Mouse (Mus musculus) hindbrain, embryonic 15.5 days (tissue): ENCODE results near the gene Gpr107. TPM values are rescaled to one million over a fixed set of nuclear protein-coding genes. Genes with fewer than 3 reads are reported as not detected.

Source experiments
- ATAC-seq: fragments of 200-750 bp; cut with Nextera tagmentation; 2 replicates; pipeline ENCODE4 v1.8.0; 2017; ENCODE audit warnings: low read depth, moderate number of reproducible peaks, moderate TSS enrichment; ENCODE audit not compliant: low FRiP score
- H3K27ac ChIP-seq: fragments of 300-500 bp; sonication (generic); replicated peaks from 2 replicates; pipeline ENCODE4 v1.5.1; 2015; ENCODE audit warnings: mild to moderate bottlenecking, inconsistent platforms
- H3K27me3 ChIP-seq: fragments of 300-500 bp; sonication (generic); 2 replicates; pipeline ENCODE4 v1.6.1; 2015; ENCODE audit warnings: control low read depth, inconsistent platforms
- H3K36me3 ChIP-seq: fragments of 300-500 bp; sonication (generic); 2 replicates; pipeline ENCODE4 v1.6.1; 2015; ENCODE audit warnings: control low read depth, inconsistent platforms
- H3K4me1 ChIP-seq: fragments of 300-500 bp; sonication (generic); replicated peaks from 2 replicates; pipeline ENCODE4 v1.6.1; 2015; ENCODE audit warnings: control low read depth, inconsistent platforms
- H3K4me2 ChIP-seq: fragments of 300-500 bp; sonication (generic); 2 replicates; pipeline ENCODE4 v1.6.1; 2015; ENCODE audit warnings: moderate library complexity, mild to moderate bottlenecking, inconsistent platforms
- H3K4me3 ChIP-seq: fragments of 300-500 bp; sonication (generic); 2 replicates; pipeline ENCODE4 v1.5.1; 2015; ENCODE audit warnings: mild to moderate bottlenecking, inconsistent platforms
- H3K9ac ChIP-seq: fragments of 300-500 bp; sonication (generic); 2 replicates; pipeline ENCODE4 v1.6.1; 2015; ENCODE audit warnings: inconsistent platforms
- H3K9me3 ChIP-seq: fragments of 300-500 bp; sonication (generic); 2 replicates; pipeline ENCODE4 v1.6.1; 2016; ENCODE audit warnings: control low read depth, inconsistent platforms
- WGBS: fragments of 180-500 bp; shearing (Covaris S2); methylation state at CpG from one replicate; pipeline ENCODE4 v1.1.7; 2015; 5-methylcytosine and 5-hydroxymethylcytosine counted together
- polyA plus RNA-seq: library from polyadenylated mRNA; unstranded; fragments of >200 nt; fragmentation: Nextera tagmentation; extraction: Ambion mirVana; gene quantifications from 2 replicates; pipeline ENCODE4 v1.2.1, GENCODE M21; 2015

Gpr107 gene
- polyA plus RNA-seq, 1 experiment from 2014 or later = 38.0 TPM

DNA sequence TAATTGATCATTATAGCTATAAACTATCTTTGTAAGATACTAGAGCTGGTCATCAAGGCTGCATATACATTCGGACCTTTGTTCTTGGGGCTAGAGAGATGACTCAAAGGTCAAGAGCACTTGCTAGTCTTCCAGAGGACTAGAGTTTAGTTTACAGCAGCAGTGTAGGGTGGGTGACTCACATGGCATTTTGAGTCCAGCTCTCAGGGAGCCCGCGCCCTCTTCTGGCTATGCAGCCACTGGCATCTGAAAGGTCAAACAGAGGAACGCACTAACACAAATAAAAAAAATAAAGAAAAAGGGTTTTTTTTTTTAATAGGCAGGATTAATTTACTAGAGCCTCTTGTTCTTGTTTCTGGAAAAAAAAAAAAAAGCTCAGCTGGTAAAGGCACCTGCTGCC lies 57.4 kb downstream of the Gpr107 start:
- Histone ChIP-seq H3K9ac (no peak overlapping the region), H3K4me2 (no peak overlapping the region), H3K4me1 (peaks cover 38% of the 10 kb centered on the region), H3K4me3 (no peak overlapping the region), H3K27ac (no peak overlapping the region), H3K27me3 (no peaks in the 10 kb centered on the region), H3K9me3 (no peaks in the 10 kb centered on the region), H3K36me3 (peaks cover 26% of the 10 kb centered on the region; the same call in 1 of the 2 replicates)
- 91% methylated on average over 4 of the region's 4 CpGs for WGBS
- ATAC-seq = no peak

DNA sequence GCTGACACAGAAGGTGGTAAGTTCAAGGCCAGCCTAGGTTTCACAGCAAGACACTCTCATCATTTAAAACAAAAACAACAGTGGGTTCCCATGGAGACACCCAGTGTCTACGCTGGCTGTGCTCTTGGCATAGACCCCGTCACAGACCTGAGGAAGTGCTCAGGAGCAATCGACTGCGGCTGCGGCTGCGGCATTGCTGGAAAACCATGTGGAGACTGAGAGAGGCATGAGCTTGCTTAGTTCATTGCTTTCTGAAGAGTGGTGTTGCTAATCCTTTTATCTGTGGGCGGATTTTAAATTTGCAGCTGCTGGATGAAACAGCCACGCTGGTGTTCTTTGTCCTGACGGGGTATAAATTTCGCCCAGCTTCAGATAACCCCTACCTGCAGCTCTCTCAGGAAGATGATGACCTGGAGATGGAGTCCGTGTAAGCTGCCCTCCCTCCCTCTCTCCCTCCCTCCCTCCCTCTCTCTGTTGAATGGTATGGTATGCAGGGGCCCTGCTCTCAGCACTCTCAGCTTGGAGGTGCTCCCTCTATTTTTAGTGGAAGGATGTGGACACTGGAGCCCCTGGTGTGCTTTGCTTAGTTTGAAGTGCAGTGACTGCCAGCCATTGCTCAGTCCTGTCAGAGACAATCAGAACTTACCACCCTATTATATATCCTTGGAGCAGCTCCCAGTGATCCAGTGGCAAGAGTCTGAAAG lies 58.2 kb downstream of the Gpr107 start:
- ATAC-seq = no peak
- Histone ChIP-seq H3K27me3 (no peaks in the 10 kb centered on the region), H3K9ac (no peak overlapping the region), H3K4me1 (peaks cover 39% of the 10 kb centered on the region), H3K9me3 (no peaks in the 10 kb centered on the region), H3K36me3 (peaks cover 31% of the 10 kb centered on the region), H3K4me3 (no peak overlapping the region), H3K27ac (no peak overlapping the region), H3K4me2 (no peak overlapping the region)
- WGBS = 59% methylated on average over 11 of the region's 11 CpGs

DNA sequence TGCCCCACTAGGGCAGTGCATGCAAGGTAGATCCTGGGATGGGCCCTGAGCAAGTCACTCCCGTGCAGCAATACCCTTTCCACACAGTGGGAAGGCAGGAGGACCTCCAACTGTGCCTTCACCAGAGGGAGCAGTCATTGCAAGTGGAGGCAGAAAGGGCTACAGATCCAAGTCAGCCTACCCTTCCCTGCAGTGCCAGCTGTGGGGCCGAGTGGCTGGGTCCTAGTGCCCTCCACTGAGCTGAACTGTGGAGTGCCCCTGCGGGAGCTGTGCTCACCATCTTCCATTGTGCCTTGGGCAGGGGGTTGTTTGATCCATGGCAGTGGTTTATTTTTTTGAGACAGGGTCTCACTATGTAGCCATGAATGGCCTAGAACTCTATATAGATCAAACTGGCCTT lies 59.1 kb downstream of the Gpr107 start:
- Histone ChIP-seq H3K4me3 (no peak overlapping the region), H3K4me1 (peaks cover 30% of the 10 kb centered on the region), H3K4me2 (no peak overlapping the region), H3K27ac (no peak overlapping the region), H3K36me3 (peaks cover 33% of the 10 kb centered on the region), H3K9me3 (no peaks in the 10 kb centered on the region), H3K9ac (no peak overlapping the region), H3K27me3 (no peaks in the 10 kb centered on the region)
- no peak for ATAC-seq
- WGBS = 60% methylated on average over 3 of the region's 3 CpGs

DNA sequence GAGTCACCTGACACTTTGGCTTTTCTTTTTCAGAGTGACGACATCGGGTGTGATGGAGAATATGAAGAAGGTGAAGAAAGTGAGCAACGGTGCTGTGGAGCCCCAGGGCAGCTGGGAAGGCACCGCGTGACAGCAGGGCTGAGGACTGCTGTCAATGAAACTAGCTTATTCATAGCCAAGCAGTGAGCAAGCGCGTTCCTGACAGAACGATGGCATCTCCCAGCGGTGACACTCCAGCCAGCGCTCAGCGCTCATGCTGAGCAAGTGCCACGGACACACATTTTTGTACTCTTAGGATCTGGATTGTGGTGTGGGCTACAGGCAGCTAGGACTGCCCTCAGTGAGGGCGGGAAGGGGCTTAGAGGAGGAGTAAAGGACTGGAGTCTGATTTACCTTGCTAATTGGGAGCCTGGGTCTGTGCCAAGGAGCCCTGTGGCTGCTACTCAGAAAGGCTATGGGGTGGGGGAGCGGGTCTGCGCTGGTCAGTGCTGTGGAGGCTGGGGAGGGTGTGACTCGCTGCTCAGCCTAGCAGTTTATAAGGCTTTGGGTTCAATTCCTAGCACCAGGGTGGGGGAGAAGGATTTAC lies 62.2 kb downstream of the Gpr107 start:
- peaks cover 27% of the 10 kb centered on the region for H3K36me3 ChIP-seq
- no peak overlapping the region for H3K9ac ChIP-seq
- H3K27ac ChIP-seq = no peak overlapping the region
- no peaks in the 10 kb centered on the region for H3K27me3 ChIP-seq
- ATAC-seq = 0 out of 2 replicates have a peak, but pooled peaks have one; percentile 23
- no peak overlapping the region for H3K4me2 ChIP-seq
- WGBS = 56% methylated on average over 16 of the region's 16 CpGs
- no peak overlapping the region for H3K4me3 ChIP-seq
- no peaks in the 10 kb centered on the region for H3K9me3 ChIP-seq
- H3K4me1 ChIP-seq = peaks cover 15% of the 10 kb centered on the region

DNA sequence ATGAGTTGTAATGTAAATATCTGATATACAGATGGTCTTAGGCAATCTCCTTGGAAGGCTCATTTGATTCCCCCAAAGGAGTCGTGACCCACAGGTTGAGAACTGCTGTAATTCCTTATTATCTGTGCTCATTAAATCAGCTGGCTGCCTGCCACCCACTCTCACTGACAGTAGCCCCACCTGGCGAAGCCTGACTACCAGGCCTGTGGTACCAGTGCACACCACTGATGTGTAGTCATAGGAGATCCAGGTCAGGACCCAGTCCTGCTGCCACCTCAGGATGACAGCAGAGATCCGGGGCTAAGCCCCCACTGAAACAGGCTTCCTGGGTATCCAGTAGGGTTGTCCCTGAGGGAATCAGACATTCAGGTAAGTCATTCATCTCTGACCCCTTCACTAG lies 66.5 kb downstream of the Gpr107 start:
- no peak for ATAC-seq
- Histone ChIP-seq H3K27me3 (no peaks in the 10 kb centered on the region), H3K4me3 (no peak overlapping the region), H3K9ac (no peak overlapping the region), H3K27ac (no peak overlapping the region), H3K4me1 (0 out of 2 replicates have a peak, but pooled peaks cover 8% of the 10 kb centered on the region), H3K36me3 (peaks cover 7% of the 10 kb centered on the region; the same call in 1 of the 2 replicates), H3K9me3 (no peaks in the 10 kb centered on the region), H3K4me2 (no peak overlapping the region)
- WGBS = 73% methylated on average over 3 of the region's 3 CpGs

DNA sequence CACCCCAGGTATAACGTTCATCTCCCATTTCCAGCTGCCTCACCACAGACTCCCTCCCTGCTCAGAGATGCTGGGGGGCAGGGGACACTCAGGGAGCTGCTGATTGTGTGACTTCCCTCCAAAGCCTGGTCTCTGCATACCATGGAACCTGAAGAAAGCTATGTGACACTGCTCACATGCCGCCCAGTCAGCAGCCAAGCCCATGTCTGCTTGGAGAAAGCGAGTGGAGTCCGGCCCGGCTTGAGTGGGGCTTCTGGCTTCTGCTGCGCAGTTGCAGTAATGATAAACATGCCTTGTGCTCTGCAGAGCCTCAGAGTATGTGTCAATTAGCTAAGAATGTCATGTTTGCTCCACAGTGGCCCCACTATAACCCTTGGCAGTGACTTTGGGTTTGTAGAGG lies 67.4 kb downstream of the Gpr107 start:
- Histone ChIP-seq H3K9me3 (no peaks in the 10 kb centered on the region), H3K36me3 (peaks cover 7% of the 10 kb centered on the region; the same call in 1 of the 2 replicates), H3K9ac (no peak overlapping the region), H3K4me2 (no peak overlapping the region), H3K27ac (no peak overlapping the region), H3K4me3 (no peak overlapping the region), H3K4me1 (0 out of 2 replicates have a peak, but pooled peaks cover under 1% of the 10 kb centered on the region), H3K27me3 (no peaks in the 10 kb centered on the region)
- no peak for ATAC-seq
- 91% methylated on average over 6 of the region's 6 CpGs for WGBS

DNA sequence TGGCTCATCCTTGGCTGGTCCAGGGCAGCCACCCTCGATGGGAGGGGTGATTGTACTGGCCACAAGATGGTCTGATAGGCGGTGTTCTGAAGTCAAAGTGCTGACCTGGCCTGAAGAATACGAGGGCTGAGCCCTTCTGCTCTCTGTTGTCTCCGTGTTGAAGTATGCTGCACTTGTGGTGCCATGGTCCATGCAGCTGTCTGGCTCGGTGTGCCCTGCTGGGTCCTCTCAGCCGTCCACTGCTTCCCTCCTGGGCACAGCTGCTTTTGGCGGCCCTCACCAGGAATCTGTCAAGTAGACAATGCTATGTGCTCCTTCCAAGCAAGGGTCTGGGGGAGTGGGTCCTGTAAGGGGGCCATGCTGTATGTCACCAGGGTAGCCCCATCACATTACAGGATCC lies 68.7 kb downstream of the Gpr107 start:
- Histone ChIP-seq H3K4me3 (no peak overlapping the region), H3K36me3 (no peaks in the 10 kb centered on the region), H3K9ac (no peak overlapping the region), H3K27me3 (no peaks in the 10 kb centered on the region), H3K4me1 (no peaks in the 10 kb centered on the region), H3K27ac (no peak overlapping the region), H3K9me3 (no peaks in the 10 kb centered on the region), H3K4me2 (no peak overlapping the region)
- 58% methylated on average over 7 of the region's 7 CpGs for WGBS
- ATAC-seq = no peak

DNA sequence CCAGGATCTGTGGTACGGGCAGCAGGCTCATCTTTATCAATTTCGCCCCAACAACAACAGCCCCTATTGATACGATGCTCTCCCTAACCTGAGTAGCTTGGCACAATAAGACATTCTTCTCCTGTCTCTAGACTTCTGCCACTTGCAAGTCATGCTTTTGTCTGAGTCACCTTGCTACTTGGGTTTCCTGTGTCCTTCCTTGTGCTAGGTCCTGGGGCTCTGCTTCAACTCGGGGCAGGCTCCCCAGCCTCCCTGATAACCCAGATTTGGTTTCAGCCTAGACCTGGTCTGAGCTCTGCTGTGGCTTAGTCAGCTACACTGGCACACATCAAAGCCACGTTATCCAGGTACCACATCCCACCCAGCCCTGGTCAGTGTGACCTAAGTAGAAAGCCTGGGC lies 69.5 kb downstream of the Gpr107 start:
- no peak for ATAC-seq
- no peaks in the 10 kb centered on the region for H3K27me3 ChIP-seq
- no peaks in the 10 kb centered on the region for H3K36me3 ChIP-seq
- H3K27ac ChIP-seq = no peak overlapping the region
- H3K9ac ChIP-seq = no peak overlapping the region
- H3K9me3 ChIP-seq = no peaks in the 10 kb centered on the region
- H3K4me2 ChIP-seq = no peak overlapping the region
- H3K4me3 ChIP-seq = no peak overlapping the region
- H3K4me1 ChIP-seq = no peaks in the 10 kb centered on the region
- 86% methylated on average over 5 of the region's 5 CpGs for whole genome bisulfite sequencing

DNA sequence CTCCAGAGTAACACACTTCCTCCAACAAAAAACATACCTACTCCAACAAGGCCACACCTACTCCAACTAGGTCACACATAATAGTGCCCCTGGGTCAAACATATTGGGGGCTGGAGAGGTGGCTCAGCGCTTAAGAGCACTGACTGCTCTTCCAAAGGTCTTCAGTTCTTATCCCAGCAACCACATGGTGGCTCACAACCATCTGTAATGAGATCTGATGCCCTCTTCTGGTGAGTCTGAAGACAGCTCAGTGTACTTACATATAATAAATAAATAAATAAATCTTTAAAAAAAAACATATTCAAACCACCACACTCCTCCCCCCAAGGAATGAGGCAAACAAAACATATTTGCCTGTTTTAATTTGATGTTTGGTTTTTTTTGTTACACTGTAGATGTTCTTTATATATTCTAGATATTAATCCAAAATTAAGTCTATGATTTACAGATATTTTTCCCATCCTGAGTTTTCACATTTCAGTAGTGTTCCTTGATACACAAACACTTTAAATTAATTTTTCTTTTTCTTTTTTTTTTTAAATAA lies 76.7 kb downstream of the Gpr107 start:
- 42% methylated on average over 1 of the region's 1 CpGs for WGBS

DNA sequence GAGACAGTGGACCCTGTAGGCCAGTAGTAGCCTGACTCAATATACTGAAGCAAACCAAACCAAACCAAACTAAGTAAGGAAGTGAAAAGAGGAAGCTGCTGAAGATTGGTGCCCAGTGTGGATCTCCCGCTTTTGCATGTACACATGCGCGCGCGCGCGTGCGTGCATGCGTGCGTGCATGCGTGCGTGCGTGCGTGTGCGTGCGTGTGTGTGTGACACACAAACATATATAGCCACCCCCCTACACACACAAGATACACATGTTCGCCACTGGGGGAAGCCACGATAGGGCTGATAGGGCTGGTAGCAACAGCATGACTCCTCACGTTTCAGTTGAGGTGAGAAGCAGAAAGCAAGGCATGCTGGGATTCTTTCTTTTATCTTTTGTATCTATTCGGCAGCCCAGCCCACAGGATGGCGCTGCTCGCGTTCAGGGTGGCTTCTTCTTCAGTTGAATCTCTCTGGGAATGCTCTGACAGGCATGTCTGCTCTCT lies 87.1 kb downstream of the Gpr107 start:
- H3K27me3 ChIP-seq = no peaks in the 10 kb centered on the region
- 37% methylated on average over 23 of the region's 23 CpGs for WGBS
- H3K27ac ChIP-seq = no peak overlapping the region
- H3K4me3 ChIP-seq = 0 out of 2 replicates have a peak overlapping the region, but pooled peaks have one; percentile 0
- 0 out of 2 replicates have a peak, but pooled peaks have one; percentile 52 for ATAC-seq
- no peaks in the 10 kb centered on the region for H3K9me3 ChIP-seq
- peaks cover under 1% of the 10 kb centered on the region; the same call in 1 of the 2 replicates for H3K4me1 ChIP-seq
- no peak overlapping the region for H3K9ac ChIP-seq
- peak overlapping the region; percentile 34 for H3K4me2 ChIP-seq
- H3K36me3 ChIP-seq = no peaks in the 10 kb centered on the region

More for the DNA sequence above, 76.7 kb downstream of the Gpr107 start:
- ATAC-seq = no peak
- H3K9me3 ChIP-seq = no peaks in the 10 kb centered on the region
- no peak overlapping the region for H3K4me3 ChIP-seq
- H3K36me3 ChIP-seq = no peaks in the 10 kb centered on the region
- no peak overlapping the region for H3K9ac ChIP-seq
- no peak overlapping the region for H3K27ac ChIP-seq
- no peaks in the 10 kb centered on the region for H3K27me3 ChIP-seq
- no peak overlapping the region for H3K4me2 ChIP-seq
- no peaks in the 10 kb centered on the region for H3K4me1 ChIP-seq

DNA sequence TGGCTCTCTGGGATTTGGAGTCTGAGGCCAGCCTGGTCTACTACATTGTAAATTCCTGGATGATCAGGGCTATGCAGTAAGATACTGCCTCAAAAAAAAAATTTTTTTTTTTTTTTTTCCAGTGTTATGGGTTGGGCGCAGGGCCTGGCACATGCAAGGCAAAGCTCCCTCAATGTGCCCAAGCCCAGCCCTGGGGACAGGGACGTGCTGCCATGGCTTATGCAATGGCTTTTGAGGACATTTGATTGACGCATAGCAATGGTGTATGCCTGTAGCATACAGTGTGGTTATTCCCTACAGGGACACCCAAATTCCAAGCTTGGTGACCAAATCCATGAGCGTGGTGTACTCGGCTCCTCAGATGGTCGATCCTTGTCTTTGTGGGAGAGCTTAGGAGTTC lies 87.7 kb downstream of the Gpr107 start:
- H3K4me1 ChIP-seq = peaks cover 6% of the 10 kb centered on the region
- no peak overlapping the region for H3K27ac ChIP-seq
- H3K4me2 ChIP-seq = peak overlapping the region; percentile 34
- WGBS = 92% methylated on average over 6 of the region's 6 CpGs
- H3K4me3 ChIP-seq = no peak overlapping the region
- H3K9ac ChIP-seq = no peak overlapping the region
- no peak for ATAC-seq
- no peaks in the 10 kb centered on the region for H3K27me3 ChIP-seq
- no peaks in the 10 kb centered on the region for H3K9me3 ChIP-seq
- H3K36me3 ChIP-seq = no peaks in the 10 kb centered on the region

DNA sequence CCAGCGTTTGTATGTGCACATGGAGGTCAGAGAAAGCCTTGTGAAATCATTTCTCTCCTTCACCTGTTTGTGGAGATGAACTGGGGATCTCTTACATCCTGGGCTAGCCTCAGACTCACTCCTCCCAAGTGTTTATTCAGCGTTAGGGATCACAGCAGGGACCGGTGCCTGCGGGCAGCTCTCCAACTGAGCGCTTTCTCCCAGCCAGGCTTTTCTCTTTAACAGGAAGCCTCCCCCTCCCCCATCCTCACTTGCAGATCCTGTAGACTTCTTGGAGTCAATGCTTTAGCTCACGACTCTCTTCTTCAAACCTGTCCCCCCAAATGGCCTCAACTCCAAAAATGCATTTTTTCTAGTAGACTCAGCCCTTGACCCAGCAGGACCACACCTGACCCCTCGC lies 89.5 kb downstream of the Gpr107 start:
- ATAC-seq = no peak
- WGBS = 13% methylated on average over 7 of the region's 7 CpGs
- no peak overlapping the region for H3K4me3 ChIP-seq
- H3K4me2 ChIP-seq = no peak overlapping the region
- no peaks in the 10 kb centered on the region for H3K27me3 ChIP-seq
- no peaks in the 10 kb centered on the region for H3K36me3 ChIP-seq
- H3K9ac ChIP-seq = no peak overlapping the region
- H3K27ac ChIP-seq = no peak overlapping the region
- no peaks in the 10 kb centered on the region for H3K9me3 ChIP-seq
- peaks cover 14% of the 10 kb centered on the region for H3K4me1 ChIP-seq
